Mouse (Mus musculus) Patski (cell line): ENCODE data around the gene Olfr854. TPM values are rescaled to one million over a fixed set of nuclear protein-coding genes. Genes with fewer than 3 reads are reported as not detected.

Source experiments
- ATAC-seq: fragments of 100-300 bp; one replicate; pipeline ENCODE4 v1.8.0; 2021
- CTCF ChIA-PET: fragments of 350-600 bp; sonication (Branson Sonifier 250); formaldehyde crosslinking; loops from one replicate; lab custom pipeline; 2022; ENCODE audit warnings: inconsistent platforms; lab: Charles Lee
- POLR2A ChIA-PET: fragments of 350-600 bp; sonication (Branson Sonifier 250); formaldehyde crosslinking; loops from one replicate; lab custom pipeline; 2022; ENCODE audit warnings: antibody characterized with exemption, inconsistent platforms; lab: Charles Lee
- DNase-seq: peaks from one replicate; pipeline ENCODE4 v3.0.0-alpha.2; 2011; ENCODE audit warnings: low read depth, low spot score
- H3K27me3 ChIP-seq: fragments of 371-371 bp; one replicate; pipeline ENCODE4 v1.5.1; 2021
- CTCF ChIP-seq: fragments of 100-300 bp; IDR thresholded peaks from one replicate; pipeline ENCODE4 v1.5.1; 2021
- in situ Hi-C: fragments of 300-500 bp; cut with MboI; formaldehyde crosslinking; loops from 3 replicates; pipeline ENCODE4 v1.11.1; 2018; ENCODE audit warnings: low pct_unique_long_range_greater_than_20kb, mixed read lengths
- polyA plus RNA-seq: library from polyadenylated mRNA; unstranded; gene quantifications from one replicate; pipeline ENCODE4 v1.2.3, GENCODE M21; 2021

Gene Olfr854
- polyA plus RNA-seq: not detected

DNA sequence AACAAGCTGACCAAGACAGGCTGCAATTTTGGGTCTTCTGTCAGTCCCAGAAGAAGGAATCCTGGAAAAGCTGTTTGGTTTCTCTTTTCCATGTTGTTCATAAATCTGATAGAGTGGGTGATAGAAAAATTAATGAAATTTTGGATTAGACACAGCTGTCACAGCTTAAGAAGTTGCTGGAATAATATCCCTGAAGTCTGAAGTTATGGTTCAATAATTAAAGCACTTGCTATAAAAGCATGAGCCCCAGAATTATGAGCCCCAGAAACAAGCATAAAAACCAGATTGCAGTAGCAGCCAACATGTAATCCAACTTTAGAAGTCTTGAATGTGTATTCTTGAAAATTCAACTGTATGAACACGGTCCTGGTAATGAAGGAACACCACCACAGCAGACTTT, at the start of gene Olfr854:
TSS of gene Olfr854 (minus strand) at position 101 of the 400 bp plus-strand sequence.
- DNase-seq: no peak
- TF ChIP-seq CTCF: no peak
- ATAC-seq: no peak
- POLR2A ChIA-PET: no interaction called here
- in situ Hi-C loops: no loop called here
- CTCF ChIA-PET: no interaction called here
- no peaks in the 10 kb centered on the region for H3K27me3 ChIP-seq

DNA sequence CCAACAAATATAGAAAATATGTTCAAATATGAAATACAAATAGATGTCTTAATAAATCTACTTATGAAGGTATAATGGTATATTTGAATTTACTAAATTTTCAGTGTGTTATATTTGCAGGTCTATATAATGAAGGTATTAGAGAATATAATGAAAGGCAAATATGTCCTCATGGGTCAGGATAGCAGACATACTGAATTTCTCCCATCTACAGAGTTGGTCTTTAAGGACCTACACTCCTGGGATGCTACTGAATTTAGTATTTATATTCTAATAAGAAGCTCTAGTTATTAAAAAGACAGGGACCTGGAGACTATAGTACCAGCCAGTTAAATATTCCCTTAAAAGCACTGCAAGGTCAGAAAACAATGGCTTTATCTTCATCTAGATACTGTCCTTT, 15.1 kb upstream of the Olfr854 start, which contains the start of gene Olfr855:
TSS of gene Olfr855 (plus strand) at position 301 of the 400 bp plus-strand sequence.
- DNase-seq (no peak), ATAC-seq (no peak)
- ChIA-PET POLR2A (no interaction called here), CTCF (no interaction called here)
- no peaks in the 10 kb centered on the region for H3K27me3 ChIP-seq
- in situ Hi-C loops: no loop called here
- TF ChIP-seq CTCF: no peak

DNA sequence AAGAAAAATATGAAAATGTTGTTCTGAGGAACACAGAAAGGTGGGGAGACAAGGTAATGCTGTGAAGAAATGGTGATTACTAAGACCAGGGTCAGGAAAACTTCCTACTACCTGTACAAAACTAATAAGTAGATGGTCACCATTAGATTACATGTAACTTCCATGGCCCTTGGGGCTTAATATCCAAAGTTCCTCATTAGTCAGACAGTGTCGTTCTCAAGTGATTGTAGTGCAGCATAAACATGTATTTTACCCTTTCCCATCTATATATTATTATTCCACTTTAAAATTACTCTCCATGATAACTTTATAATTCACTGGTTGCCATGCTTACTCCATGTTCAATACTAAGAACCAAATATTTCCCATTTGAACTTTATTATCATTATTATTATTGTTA, 26.2 kb downstream of the Olfr854 start, which contains the start of gene Olfr853:
TSS of gene Olfr853 (minus strand) at position 101 of the 400 bp plus-strand sequence.
- ChIA-PET POLR2A (no interaction called here), CTCF (no interaction called here)
- H3K27me3 ChIP-seq: no peaks in the 10 kb centered on the region
- in situ Hi-C loops: no loop called here
- ATAC-seq: no peak
- no peak for DNase-seq
- TF ChIP-seq CTCF: no peak

Other genes starting within 250 kb of the Olfr854 start
- gene Olfr845, start 230.9 kb downstream of the Olfr854 start, polyA plus RNA-seq: not detected
- not detected for gene Olfr846, start 203.4 kb downstream of the Olfr854 start, polyA plus RNA-seq
- not detected for gene Olfr847, start 188.7 kb downstream of the Olfr854 start, polyA plus RNA-seq
- not detected for gene Olfr849, start 127.1 kb downstream of the Olfr854 start, polyA plus RNA-seq
- not detected for gene Olfr850, start 89.1 kb downstream of the Olfr854 start, polyA plus RNA-seq
- gene Olfr851, start 74.1 kb downstream of the Olfr854 start, polyA plus RNA-seq: not detected
- gene Olfr853, start 26.3 kb downstream of the Olfr854 start, polyA plus RNA-seq: not detected
- not detected for gene Olfr855, start 15.2 kb upstream of the Olfr854 start, polyA plus RNA-seq
- 20.9 TPM for gene Zfp317, start 54.7 kb upstream of the Olfr854 start, polyA plus RNA-seq
- gene Olfr857, start 142.1 kb upstream of the Olfr854 start, polyA plus RNA-seq: not detected
- gene Olfr58, start 212.9 kb upstream of the Olfr854 start, polyA plus RNA-seq: not detected
- gene Olfr859, start 237.5 kb upstream of the Olfr854 start, polyA plus RNA-seq: not detected